Mouse (Mus musculus): ENCODE data around the gene Tmcc1. TPM values are rescaled to one million over a fixed set of nuclear protein-coding genes. Genes with fewer than 3 reads are reported as not detected.
A peak's percentile ranks its signal among the peaks of the same experiment; 100 is the strongest.
"Not testable (repeated sequence)": the region's sequence is repeated elsewhere in the genome, so short reads cannot be mapped to it uniquely, and the experiment has no call there.

The Tmcc1 gene
- polyA plus RNA-seq (2014; fragmentation: Nextera tagmentation; extraction: Ambion mirVana): 14.1 and 17.6 TPM in 2 replicates

DNA sequence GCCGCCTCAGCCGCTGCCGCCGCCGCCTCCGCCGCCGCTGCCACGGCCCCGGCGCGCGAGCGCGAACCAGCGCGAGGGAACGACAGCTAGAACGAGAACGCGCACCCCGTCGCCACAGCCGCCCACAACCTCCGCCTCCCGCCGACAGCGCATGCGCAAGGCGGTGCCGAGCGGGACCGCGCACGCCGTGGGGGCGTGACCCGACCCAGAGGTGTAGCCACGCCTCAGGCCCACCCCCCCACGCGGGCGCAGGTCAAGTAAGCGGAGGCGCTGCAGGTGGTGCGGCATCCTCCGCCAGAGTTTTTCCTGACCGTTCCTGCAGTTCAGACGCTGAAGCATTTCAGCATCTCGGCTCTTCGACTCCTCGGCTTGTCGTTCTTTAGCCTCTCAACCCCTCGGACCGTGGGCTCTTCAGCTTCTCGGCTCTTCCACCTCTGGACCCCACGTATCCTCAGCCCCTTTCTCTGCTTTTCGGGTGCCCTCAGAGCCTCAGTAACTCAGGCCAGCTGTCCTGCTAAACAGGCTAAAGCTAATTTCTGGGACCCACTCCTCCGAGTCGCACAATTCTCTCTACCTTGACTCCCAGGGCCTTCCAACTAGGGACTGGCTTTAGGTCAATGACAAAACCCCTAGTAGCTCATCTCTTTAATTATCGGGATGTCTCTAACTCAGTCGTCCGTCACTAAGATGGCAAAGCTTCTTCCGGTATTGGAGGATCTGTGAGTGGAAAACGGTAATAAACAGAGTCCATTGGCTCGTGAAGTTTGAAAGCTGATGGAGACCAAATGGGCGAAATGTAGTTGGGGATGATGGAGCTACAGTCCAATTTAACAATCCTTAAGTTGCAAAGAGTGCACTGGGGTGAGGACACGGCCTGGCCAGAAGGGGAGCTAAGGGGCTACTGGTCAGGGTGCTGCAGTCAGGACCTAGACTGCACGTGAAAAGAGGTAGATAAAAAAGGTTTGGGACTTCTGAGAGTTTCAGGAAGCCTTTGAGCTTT lies at the start of gene Tmcc1:
Gene Tmcc1 (minus strand): TSS at position 93 of the 1,000 bp plus-strand sequence.
- WGBS: under 1% methylated on average over 62 of the region's 68 CpGs
- no peaks in the 10 kb centered on the region for H3K27me3 ChIP-seq (ENCODE audit: control insufficient read depth, insufficient read depth, low read length)
- H3K27ac ChIP-seq (ENCODE audit: low read depth, low read length): peak within 1 kb of the TSS; percentile 63
- H3K9me3 ChIP-seq (ENCODE audit: control insufficient read depth, low read length): no peaks in the 10 kb centered on the region
- ATAC-seq (ENCODE audit: low FRiP score, low TSS enrichment): peak; percentile 93
- H3K9ac ChIP-seq (ENCODE audit: low read depth, low read length): peak within 1 kb of the TSS; percentile 88
- H3K4me1 ChIP-seq (ENCODE audit: control insufficient read depth, insufficient read depth, low read length): peaks cover 12% of the 10 kb centered on the region; the same call in 1 of the 2 replicates
- H3K4me3 ChIP-seq (ENCODE audit: low read length): peak within 1 kb of the TSS; percentile 88
- H3K36me3 ChIP-seq (ENCODE audit: control insufficient read depth, insufficient read depth, low read length): no peaks in the 10 kb centered on the region
- H3K4me2 ChIP-seq (replicated peaks; ENCODE audit: low read depth, low read length): peak within 1 kb of the TSS; percentile 85

GRCm38 (mm10) chr6:116240371-116240770 lies 47.1 kb upstream of the Tmcc1 start:
- Histone ChIP-seq H3K36me3 (ENCODE audit: control insufficient read depth, insufficient read depth, low read length) (peaks cover 59% of the 10 kb centered on the region), H3K9ac (ENCODE audit: low read depth, low read length) (no peak overlapping the region), H3K27ac (ENCODE audit: low read depth, low read length) (no peak overlapping the region), H3K4me1 (ENCODE audit: control insufficient read depth, insufficient read depth, low read length) (no peaks in the 10 kb centered on the region), H3K4me2 (replicated peaks; ENCODE audit: low read depth, low read length) (no peak overlapping the region), H3K27me3 (ENCODE audit: control insufficient read depth, insufficient read depth, low read length) (no peaks in the 10 kb centered on the region), H3K4me3 (ENCODE audit: low read length) (no peak overlapping the region), H3K9me3 (ENCODE audit: control insufficient read depth, low read length) (no peaks in the 10 kb centered on the region)
- WGBS: 91% methylated on average over 2 of the region's 2 CpGs
- ATAC-seq (ENCODE audit: low FRiP score, low TSS enrichment): no peak

GRCm38 (mm10) chr6:116238083-116238482 lies 44.8 kb upstream of the Tmcc1 start:
- H3K9me3 ChIP-seq (ENCODE audit: control insufficient read depth, low read length): no peaks in the 10 kb centered on the region
- no peak overlapping the region for H3K27ac ChIP-seq (ENCODE audit: low read depth, low read length)
- H3K36me3 ChIP-seq (ENCODE audit: control insufficient read depth, insufficient read depth, low read length): peaks cover 55% of the 10 kb centered on the region
- no peak overlapping the region for H3K4me2 ChIP-seq (replicated peaks; ENCODE audit: low read depth, low read length)
- no peak overlapping the region for H3K9ac ChIP-seq (ENCODE audit: low read depth, low read length)
- WGBS: 92% methylated on average over 5 of the region's 5 CpGs
- ATAC-seq (ENCODE audit: low FRiP score, low TSS enrichment): no peak
- no peaks in the 10 kb centered on the region for H3K4me1 ChIP-seq (ENCODE audit: control insufficient read depth, insufficient read depth, low read length)
- H3K4me3 ChIP-seq (ENCODE audit: low read length): no peak overlapping the region
- no peaks in the 10 kb centered on the region for H3K27me3 ChIP-seq (ENCODE audit: control insufficient read depth, insufficient read depth, low read length)

GRCm38 (mm10) chr6:116235336-116235735 lies 42.0 kb upstream of the Tmcc1 start:
- Histone ChIP-seq H3K27me3 (ENCODE audit: control insufficient read depth, insufficient read depth, low read length) (no peaks in the 10 kb centered on the region), H3K9me3 (ENCODE audit: control insufficient read depth, low read length) (no peaks in the 10 kb centered on the region), H3K36me3 (ENCODE audit: control insufficient read depth, insufficient read depth, low read length) (peaks cover 59% of the 10 kb centered on the region), H3K4me3 (ENCODE audit: low read length) (no peak overlapping the region), H3K4me1 (ENCODE audit: control insufficient read depth, insufficient read depth, low read length) (no peaks in the 10 kb centered on the region), H3K9ac (ENCODE audit: low read depth, low read length) (no peak overlapping the region), H3K4me2 (replicated peaks; ENCODE audit: low read depth, low read length) (no peak overlapping the region), H3K27ac (ENCODE audit: low read depth, low read length) (no peak overlapping the region)
- ATAC-seq (ENCODE audit: low FRiP score, low TSS enrichment): no peak
- 93% methylated on average over 5 of the region's 5 CpGs for WGBS

GRCm38 (mm10) chr6:116234821-116235220 lies 41.5 kb upstream of the Tmcc1 start:
- not testable (repeated sequence) for H3K4me3 ChIP-seq (ENCODE audit: low read length); H3K27me3 ChIP-seq (ENCODE audit: control insufficient read depth, insufficient read depth, low read length); ATAC-seq (ENCODE audit: low FRiP score, low TSS enrichment); H3K4me1 ChIP-seq (ENCODE audit: control insufficient read depth, insufficient read depth, low read length); H3K27ac ChIP-seq (ENCODE audit: low read depth, low read length); H3K4me2 ChIP-seq (replicated peaks; ENCODE audit: low read depth, low read length); H3K9me3 ChIP-seq (ENCODE audit: control insufficient read depth, low read length); H3K9ac ChIP-seq (ENCODE audit: low read depth, low read length)
- WGBS: 97% methylated on average over 2 of the region's 2 CpGs
- peaks cover 55% of the 10 kb centered on the region for H3K36me3 ChIP-seq (ENCODE audit: control insufficient read depth, insufficient read depth, low read length)

DNA sequence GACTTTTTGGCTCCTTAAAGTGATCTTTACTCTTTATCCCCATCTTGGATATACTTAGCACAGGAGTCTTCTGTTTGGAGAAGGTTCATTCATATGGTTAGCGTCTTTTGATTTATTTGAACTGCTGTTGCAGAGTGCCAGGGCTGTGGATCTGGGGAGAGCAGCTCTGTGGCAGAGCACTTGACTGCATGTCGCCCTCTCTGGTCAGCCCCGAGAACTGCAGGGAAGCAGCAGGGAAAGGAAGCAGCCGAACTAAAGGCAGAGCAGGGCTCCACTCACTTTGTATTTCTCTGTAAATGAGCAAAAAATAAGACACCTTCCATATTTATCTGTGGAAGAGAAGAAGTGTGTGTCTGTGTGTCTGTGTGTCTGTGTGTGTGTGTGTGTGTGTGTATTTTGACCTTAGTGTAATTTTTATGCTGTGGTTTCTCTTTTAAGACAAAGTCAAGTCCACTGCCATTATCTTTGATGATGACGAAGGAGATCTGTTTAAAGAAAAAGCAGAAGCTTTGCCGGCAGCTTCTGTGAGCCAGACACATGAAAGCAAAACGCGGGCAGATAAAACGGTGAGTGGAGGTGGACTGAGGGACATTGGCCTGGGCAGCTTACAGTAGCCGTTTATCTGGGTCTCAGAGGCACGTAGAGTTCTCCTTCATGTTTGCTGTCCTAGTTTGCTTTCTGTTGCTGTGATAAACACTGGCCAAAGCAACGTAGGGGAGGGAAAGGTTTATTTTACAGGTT lies 35.7 kb upstream of the Tmcc1 start:
- H3K27ac ChIP-seq (ENCODE audit: low read depth, low read length): no peak overlapping the region
- H3K9me3 ChIP-seq (ENCODE audit: control insufficient read depth, low read length): no peaks in the 10 kb centered on the region
- peaks cover 57% of the 10 kb centered on the region for H3K36me3 ChIP-seq (ENCODE audit: control insufficient read depth, insufficient read depth, low read length)
- ATAC-seq (ENCODE audit: low FRiP score, low TSS enrichment): no peak
- H3K4me3 ChIP-seq (ENCODE audit: low read length): no peak overlapping the region
- no peaks in the 10 kb centered on the region for H3K4me1 ChIP-seq (ENCODE audit: control insufficient read depth, insufficient read depth, low read length)
- H3K4me2 ChIP-seq (replicated peaks; ENCODE audit: low read depth, low read length): no peak overlapping the region
- H3K9ac ChIP-seq (ENCODE audit: low read depth, low read length): no peak overlapping the region
- 64% methylated on average over 12 of the region's 12 CpGs for WGBS
- H3K27me3 ChIP-seq (ENCODE audit: control insufficient read depth, insufficient read depth, low read length): no peaks in the 10 kb centered on the region

GRCm38 (mm10) chr6:116227767-116228166 lies 34.5 kb upstream of the Tmcc1 start:
- 86% methylated on average over 11 of the region's 11 CpGs for WGBS
- no peak for ATAC-seq (ENCODE audit: low FRiP score, low TSS enrichment)

GRCm38 (mm10) chr6:116207729-116208534 lies 14.6 kb upstream of the Tmcc1 start, which contains the start of gene Washc2:
TSS of gene Washc2 (plus strand) at chr6:116208038.
- H3K4me3 ChIP-seq (ENCODE audit: low read length): peak within 1 kb of the TSS; percentile 82
- H3K27me3 ChIP-seq (ENCODE audit: control insufficient read depth, insufficient read depth, low read length): no peaks in the 10 kb centered on the region
- H3K4me2 ChIP-seq (replicated peaks; ENCODE audit: low read depth, low read length): peak within 1 kb of the TSS; percentile 86
- ATAC-seq (ENCODE audit: low FRiP score, low TSS enrichment): peak; percentile 99
- H3K9ac ChIP-seq (ENCODE audit: low read depth, low read length): peak within 1 kb of the TSS; percentile 86
- no peaks in the 10 kb centered on the region for H3K9me3 ChIP-seq (ENCODE audit: control insufficient read depth, low read length)
- peaks cover 26% of the 10 kb centered on the region for H3K36me3 ChIP-seq (ENCODE audit: control insufficient read depth, insufficient read depth, low read length)
- peak within 1 kb of the TSS; percentile 80 for H3K27ac ChIP-seq (ENCODE audit: low read depth, low read length)
- WGBS: under 1% methylated on average over 50 of the region's 51 CpGs
- H3K4me1 ChIP-seq (ENCODE audit: control insufficient read depth, insufficient read depth, low read length): no peaks in the 10 kb centered on the region

More at GRCm38 (mm10) chr6:116227767-116228166, 34.5 kb upstream of the Tmcc1 start:
- H3K27ac ChIP-seq (ENCODE audit: low read depth, low read length): no peak overlapping the region
- no peaks in the 10 kb centered on the region for H3K4me1 ChIP-seq (ENCODE audit: control insufficient read depth, insufficient read depth, low read length)
- H3K9me3 ChIP-seq (ENCODE audit: control insufficient read depth, low read length): no peaks in the 10 kb centered on the region
- no peaks in the 10 kb centered on the region for H3K27me3 ChIP-seq (ENCODE audit: control insufficient read depth, insufficient read depth, low read length)
- no peak overlapping the region for H3K9ac ChIP-seq (ENCODE audit: low read depth, low read length)
- H3K4me3 ChIP-seq (ENCODE audit: low read length): no peak overlapping the region
- peaks cover 58% of the 10 kb centered on the region for H3K36me3 ChIP-seq (ENCODE audit: control insufficient read depth, insufficient read depth, low read length)
- H3K4me2 ChIP-seq (replicated peaks; ENCODE audit: low read depth, low read length): no peak overlapping the region
